Mouse (Mus musculus) ovary, postnatal 10 days (tissue): Measurements from ENCODE around the gene Gm10985.

Experiments
- DNase-seq: peaks from one replicate; pipeline ENCODE4 v3.0.0; 2022; ENCODE audit warnings: low spot score

Gene Gm10985

GRCm38 (mm10) chr3:53844786-53845185, at the start of gene Gm10985:
TSS of gene Gm10985 (plus strand) at chr3:53845086.
- no peak for DNase-seq

- no peak for DNase-seq
Observed at GRCm38 (mm10) chr3:53796933-53797332, 48.0 kb upstream of the Gm10985 start.

- DNase-seq, result no peak
Observed at GRCm38 (mm10) chr3:53799671-53800070, 45.2 kb upstream of the Gm10985 start.

GRCm38 (mm10) chr3:53813421-53813977, 31.4 kb upstream of the Gm10985 start:
- DNase-seq, result no peak

GRCm38 (mm10) chr3:53834238-53834637, 10.6 kb upstream of the Gm10985 start:
- DNase-seq, result no peak

- no peak for DNase-seq
Observed at GRCm38 (mm10) chr3:53846206-53846928, 1.5 kb downstream of the Gm10985 start.

- DNase-seq, result no peak
Observed at GRCm38 (mm10) chr3:53847726-53848125, 2.8 kb downstream of the Gm10985 start.

GRCm38 (mm10) chr3:53848262-53848661, 3.4 kb downstream of the Gm10985 start:
- no peak for DNase-seq

GRCm38 (mm10) chr3:53854261-53854660, 9.4 kb downstream of the Gm10985 start:
- no peak for DNase-seq

- DNase-seq, result no peak
Observed at GRCm38 (mm10) chr3:53854831-53855230, 9.9 kb downstream of the Gm10985 start.

- DNase-seq, result peak; percentile 77
Observed at GRCm38 (mm10) chr3:53863383-53864220, 18.7 kb downstream of the Gm10985 start, which contains the start of gene Ufm1. TSS of gene Ufm1 (minus strand) at chr3:53863830.

GRCm38 (mm10) chr3:53868212-53868611, 23.3 kb downstream of the Gm10985 start:
- no peak for DNase-seq

- DNase-seq, result no peak
Observed at GRCm38 (mm10) chr3:53869263-53869662, 24.4 kb downstream of the Gm10985 start.

- DNase-seq, result no peak
Observed at GRCm38 (mm10) chr3:53870482-53870881, 25.6 kb downstream of the Gm10985 start.

GRCm38 (mm10) chr3:53871596-53871995, 26.7 kb downstream of the Gm10985 start:
- no peak for DNase-seq

- no peak for DNase-seq
Observed at GRCm38 (mm10) chr3:53890619-53891540, 46.0 kb downstream of the Gm10985 start.
